Mouse (Mus musculus): ENCODE measurements at regions not wholly inside any gene's neighbourhood (a gene's known extent, or its start where the extent isn't known, plus 50 kb on each side); places are given as distances from the start of the nearest gene placed in this dataset.

GRCm38 (mm10) chr9:84295891-84296290, 370.9 kb downstream of the Bckdhb start:
- DNase-seq (ENCODE audit: low spot score) = no peak

GRCm38 (mm10) chr9:84296456-84296855, 371.5 kb downstream of the Bckdhb start:
- DNase-seq (ENCODE audit: low spot score) = no peak

GRCm38 (mm10) chr9:84304398-84304797, 379.5 kb downstream of the Bckdhb start:
- no peak for DNase-seq (ENCODE audit: low spot score)

GRCm38 (mm10) chr9:84318811-84319210, 393.9 kb downstream of the Bckdhb start:
- no peak for DNase-seq (ENCODE audit: low spot score)

- DNase-seq (ENCODE audit: low spot score) = no peak
Measured at GRCm38 (mm10) chr9:84319338-84319737, 394.4 kb downstream of the Bckdhb start.

GRCm38 (mm10) chr9:84323145-84323544, 398.2 kb downstream of the Bckdhb start:
- no peak for DNase-seq (ENCODE audit: low spot score)

- DNase-seq (ENCODE audit: low spot score) = no peak
Measured at GRCm38 (mm10) chr9:84331083-84331602, 406.2 kb downstream of the Bckdhb start.

- DNase-seq (ENCODE audit: low spot score) = peak; percentile 18
Measured at GRCm38 (mm10) chr9:84343435-84344095, 418.6 kb downstream of the Bckdhb start.

- DNase-seq (ENCODE audit: low spot score) = no peak
Measured at GRCm38 (mm10) chr9:84350223-84350622, 425.3 kb downstream of the Bckdhb start.

- DNase-seq (ENCODE audit: low spot score) = no peak
Measured at GRCm38 (mm10) chr9:84354409-84354808, 429.5 kb downstream of the Bckdhb start.

GRCm38 (mm10) chr9:84356167-84356566, 431.2 kb downstream of the Bckdhb start:
- DNase-seq (ENCODE audit: low spot score) = no peak

- no peak for DNase-seq (ENCODE audit: low spot score)
Measured at GRCm38 (mm10) chr9:84359879-84360278, 434.9 kb downstream of the Bckdhb start.

GRCm38 (mm10) chr9:84360484-84360883, 435.5 kb downstream of the Bckdhb start:
- no peak for DNase-seq (ENCODE audit: low spot score)

- no peak for DNase-seq (ENCODE audit: low spot score)
Measured at GRCm38 (mm10) chr9:84363478-84363877, 438.5 kb downstream of the Bckdhb start.

GRCm38 (mm10) chr9:84369200-84369599, 444.3 kb downstream of the Bckdhb start:
- no peak for DNase-seq (ENCODE audit: low spot score)

- DNase-seq (ENCODE audit: low spot score) = no peak
Measured at GRCm38 (mm10) chr9:84370260-84370659, 445.3 kb downstream of the Bckdhb start.

- no peak for DNase-seq (ENCODE audit: low spot score)
Measured at GRCm38 (mm10) chr9:84375746-84376145, 450.8 kb downstream of the Bckdhb start.

GRCm38 (mm10) chr9:84376621-84377020, 451.7 kb downstream of the Bckdhb start:
- no peak for DNase-seq (ENCODE audit: low spot score)

- DNase-seq (ENCODE audit: low spot score) = no peak
Measured at GRCm38 (mm10) chr9:84381942-84382341, 457.0 kb downstream of the Bckdhb start.

GRCm38 (mm10) chr9:84389831-84390230, 464.9 kb downstream of the Bckdhb start:
- no peak for DNase-seq (ENCODE audit: low spot score)

GRCm38 (mm10) chr9:84394536-84395314, 469.8 kb downstream of the Bckdhb start:
- no peak for DNase-seq (ENCODE audit: low spot score)

GRCm38 (mm10) chr9:84399481-84399880, 474.5 kb downstream of the Bckdhb start:
- no peak for DNase-seq (ENCODE audit: low spot score)
